Mouse (Mus musculus) ZHBTc4 (cell line): ENCODE data around the gene Arap2.

Experiments used
- DNase-seq: peaks from one replicate; pipeline ENCODE4 v3.0.0-alpha.2; 2011; ENCODE audit warnings: low read depth, low spot score

Arap2 gene

DNA sequence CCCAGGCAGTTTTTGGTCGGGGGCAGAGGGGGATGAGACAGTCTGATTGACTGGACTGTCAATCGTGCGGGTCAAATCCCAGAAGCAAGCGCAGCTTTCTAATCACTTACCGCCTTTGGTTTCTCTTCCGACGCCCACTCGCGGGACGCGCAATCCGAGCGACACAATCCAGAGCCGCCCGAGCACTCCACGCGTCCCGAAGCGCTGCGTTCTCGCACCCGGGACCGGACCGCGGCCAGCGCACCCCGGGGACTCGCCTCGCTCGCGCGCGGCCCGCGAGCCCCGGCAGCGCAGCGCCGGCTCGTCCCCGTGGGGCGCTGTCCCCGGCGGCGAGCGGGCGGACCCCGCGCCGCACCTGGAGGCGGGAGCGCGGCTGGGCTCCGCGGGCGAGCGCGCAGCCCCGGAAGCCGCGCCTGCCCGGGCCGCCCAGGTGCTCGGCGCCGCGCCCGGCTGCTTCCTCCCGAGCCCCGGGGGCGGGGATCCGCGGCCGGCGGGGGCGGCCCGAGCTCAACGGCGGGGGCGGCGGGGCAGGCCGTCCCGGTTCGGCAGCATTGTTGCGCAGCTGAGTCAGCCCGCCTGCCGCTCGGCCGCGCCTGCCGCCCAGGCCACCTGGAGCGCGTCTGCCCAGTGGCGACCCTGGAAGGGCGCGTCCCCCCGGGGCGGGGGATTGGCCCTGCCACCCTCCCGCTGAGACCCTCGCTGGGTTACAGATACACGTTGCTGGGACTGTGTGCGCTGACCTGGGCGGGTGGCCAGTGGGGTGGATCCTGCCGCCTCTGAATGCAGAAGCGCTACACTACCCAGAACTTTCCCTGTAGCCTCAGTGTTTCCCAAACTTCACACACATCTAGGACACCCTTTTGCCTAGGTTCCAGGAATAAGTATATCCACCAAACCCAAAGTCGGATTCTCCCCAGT, at the start of gene Arap2:
Gene Arap2 (minus strand): TSS at position 376 of the 918 bp plus-strand sequence.
- peak; percentile 72 for DNase-seq

DNA sequence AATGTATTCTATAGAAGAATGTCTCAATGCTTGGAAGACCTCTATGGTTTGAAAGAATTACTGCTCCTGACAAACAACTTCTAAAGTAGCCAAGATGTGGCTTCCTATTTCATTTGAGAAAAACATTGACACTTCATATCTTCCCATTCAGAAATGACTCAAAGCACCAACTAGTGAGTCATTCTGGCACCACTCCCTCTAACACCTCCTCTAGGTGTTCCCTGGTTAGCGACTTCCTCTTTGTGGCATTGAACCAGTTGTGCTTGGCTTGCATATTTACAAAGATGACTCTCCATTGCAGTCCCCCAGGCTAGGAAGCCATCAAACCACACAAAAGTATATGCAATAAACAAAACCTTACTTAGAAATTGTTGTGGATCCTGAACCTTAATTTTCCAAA, 49.8 kb upstream of the Arap2 start:
- DNase-seq, result no peak

DNA sequence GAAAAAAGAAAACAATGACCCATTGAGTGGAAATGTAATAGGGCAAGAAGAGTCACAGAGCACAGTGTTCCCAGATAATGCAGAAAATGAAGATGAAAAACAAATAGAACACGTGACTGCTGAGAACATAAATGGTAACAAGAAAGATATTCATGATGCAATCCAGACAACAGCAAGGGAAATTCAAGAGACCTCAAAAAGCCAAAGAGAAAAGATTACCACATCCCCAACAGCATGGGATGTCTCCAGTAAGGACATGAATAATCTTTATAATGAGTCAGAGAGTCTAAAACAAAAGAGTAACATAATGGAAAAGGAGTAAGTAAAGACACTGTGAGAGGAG, 48.1 kb upstream of the Arap2 start:
- DNase-seq, result no peak

DNA sequence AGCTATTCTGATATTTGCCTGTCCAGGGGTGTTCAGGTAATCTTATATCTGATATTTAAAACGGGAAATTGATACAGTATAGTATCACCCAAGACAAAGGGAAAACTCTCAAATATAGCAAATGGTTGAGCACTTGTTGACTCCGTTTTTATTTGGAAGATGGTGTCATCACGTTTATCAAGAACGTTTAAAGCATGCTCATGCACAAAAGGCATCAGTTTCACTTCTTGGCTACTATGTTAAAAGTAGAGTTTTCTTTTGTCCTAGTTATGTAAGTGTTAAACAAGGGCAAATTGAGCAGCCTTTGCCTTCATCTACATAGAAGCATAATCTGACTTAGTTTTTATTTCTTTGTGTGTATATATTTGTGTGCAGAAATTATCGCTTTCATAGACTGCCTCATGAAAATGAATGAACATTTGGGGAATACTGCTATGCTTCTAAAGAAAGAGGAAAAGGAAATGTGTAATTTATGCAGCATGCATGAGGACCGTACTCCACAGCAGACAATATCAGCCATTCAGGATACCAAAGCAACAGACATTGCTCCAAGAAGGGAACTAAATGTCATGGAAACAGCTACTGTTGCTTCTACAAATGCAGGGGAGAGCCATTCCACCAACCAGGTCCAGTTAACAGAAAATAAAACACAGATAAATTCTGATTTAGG, 47.6 kb upstream of the Arap2 start, which contains the start of gene Dthd1:
Gene Dthd1 (plus strand): TSS at position 422 of the 670 bp plus-strand sequence.
- DNase-seq, result no peak

DNA sequence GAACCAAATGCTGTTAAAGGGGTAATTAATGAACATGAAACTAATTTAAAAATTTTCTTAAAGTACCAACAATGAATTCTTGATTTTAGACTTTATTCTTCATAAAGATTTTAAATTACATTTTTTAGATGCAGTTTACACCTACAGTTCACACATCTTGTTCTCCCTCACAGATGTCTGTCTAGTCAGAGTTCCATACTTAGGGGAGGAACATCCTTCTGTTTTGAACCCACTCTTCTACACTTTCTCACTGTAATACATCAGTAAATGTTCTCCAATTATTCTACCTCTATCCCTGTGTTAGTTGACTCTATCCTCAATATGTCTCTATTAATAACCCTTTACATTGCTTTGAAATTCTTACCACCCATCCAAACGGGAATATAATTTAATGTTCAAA, 26.8 kb upstream of the Arap2 start:
- no peak for DNase-seq

DNA sequence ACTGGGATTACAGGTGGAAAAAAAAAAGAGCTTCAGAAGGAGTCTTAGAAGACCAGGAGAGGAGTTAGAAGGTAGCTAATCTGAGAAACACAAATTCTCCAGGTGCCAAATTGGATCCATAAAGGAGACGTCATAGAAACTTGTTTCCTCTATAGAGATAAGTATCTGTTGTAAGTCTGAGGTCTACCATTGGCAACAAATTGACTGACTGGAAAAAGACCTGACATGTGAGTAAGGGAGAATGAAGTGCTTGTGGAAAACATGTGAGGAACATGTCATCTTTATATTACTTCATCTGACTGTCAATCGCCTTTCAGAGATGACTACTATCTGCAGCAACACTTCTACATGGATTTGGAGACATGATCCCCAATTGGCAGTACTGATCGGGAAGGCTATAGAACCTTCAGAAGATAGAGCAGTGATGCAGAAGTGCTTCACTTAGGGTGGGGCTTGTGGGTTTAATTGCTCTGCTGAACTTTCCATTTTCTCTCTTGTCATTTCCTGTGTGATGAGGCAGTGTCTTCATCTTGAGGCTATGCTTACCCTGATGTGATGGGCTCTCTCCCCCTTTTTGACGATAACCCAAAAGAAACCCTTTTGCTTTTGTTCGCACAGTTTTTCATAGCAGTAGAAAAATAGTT, 25.1 kb upstream of the Arap2 start:
- DNase-seq, result no peak

DNA sequence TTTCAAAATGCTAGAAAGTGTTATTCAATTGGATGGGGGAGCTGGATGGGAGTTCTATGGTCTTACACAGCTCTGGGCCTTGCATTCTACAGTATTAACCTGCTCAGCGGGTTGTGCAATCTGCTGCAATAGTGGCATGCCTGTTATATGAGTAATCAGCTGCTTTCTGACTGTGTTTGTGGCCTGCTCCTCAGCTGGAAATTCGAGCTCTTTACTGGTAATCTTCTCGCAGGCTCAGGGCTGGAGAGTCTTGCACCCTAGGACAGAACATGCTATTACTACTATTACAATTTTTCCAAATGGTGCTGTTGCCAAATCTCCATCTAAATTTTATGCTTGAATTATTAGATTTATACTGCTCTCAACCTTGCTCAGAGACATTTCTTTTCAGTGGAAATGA, 20.9 kb upstream of the Arap2 start:
- DNase-seq, result no peak

DNA sequence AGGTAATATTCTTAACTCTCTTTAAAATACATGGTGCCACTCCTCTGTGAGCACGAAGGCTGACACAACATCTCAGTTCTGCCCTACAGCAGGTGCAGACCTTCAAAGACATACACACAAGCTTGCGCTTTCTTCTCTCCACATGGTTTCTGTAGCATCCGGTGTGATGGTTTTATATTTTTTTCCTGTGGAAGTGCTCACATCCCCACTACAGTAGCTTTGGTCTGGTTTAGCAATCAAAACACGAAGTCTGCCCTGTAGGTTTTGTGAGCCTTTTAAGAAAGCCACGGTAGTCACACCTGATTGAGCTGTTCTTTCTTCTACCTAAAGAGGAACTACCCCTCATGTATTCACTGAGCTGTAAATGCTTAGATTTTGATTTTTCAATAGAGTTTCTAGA, 12.7 kb upstream of the Arap2 start:
- DNase-seq, result no peak

DNA sequence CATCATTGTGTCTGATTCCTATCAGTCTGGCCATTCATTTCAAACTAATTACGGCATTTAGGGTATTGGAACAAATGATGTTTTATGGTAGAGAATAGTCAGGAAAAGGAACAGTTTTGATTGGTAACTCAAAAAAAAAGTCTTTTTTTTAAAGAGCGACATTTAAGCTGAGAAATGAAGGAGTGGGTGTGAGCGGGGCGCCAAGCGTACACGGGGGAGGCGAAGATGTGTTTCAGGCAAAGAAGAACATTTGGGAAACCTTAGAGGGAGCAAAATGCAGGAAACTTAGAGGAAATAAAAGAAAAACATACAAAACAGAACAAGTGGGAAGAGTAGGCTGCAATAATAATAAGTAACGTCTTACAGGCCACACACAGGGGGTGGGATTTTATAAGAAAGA, 11.8 kb upstream of the Arap2 start:
- no peak for DNase-seq

DNA sequence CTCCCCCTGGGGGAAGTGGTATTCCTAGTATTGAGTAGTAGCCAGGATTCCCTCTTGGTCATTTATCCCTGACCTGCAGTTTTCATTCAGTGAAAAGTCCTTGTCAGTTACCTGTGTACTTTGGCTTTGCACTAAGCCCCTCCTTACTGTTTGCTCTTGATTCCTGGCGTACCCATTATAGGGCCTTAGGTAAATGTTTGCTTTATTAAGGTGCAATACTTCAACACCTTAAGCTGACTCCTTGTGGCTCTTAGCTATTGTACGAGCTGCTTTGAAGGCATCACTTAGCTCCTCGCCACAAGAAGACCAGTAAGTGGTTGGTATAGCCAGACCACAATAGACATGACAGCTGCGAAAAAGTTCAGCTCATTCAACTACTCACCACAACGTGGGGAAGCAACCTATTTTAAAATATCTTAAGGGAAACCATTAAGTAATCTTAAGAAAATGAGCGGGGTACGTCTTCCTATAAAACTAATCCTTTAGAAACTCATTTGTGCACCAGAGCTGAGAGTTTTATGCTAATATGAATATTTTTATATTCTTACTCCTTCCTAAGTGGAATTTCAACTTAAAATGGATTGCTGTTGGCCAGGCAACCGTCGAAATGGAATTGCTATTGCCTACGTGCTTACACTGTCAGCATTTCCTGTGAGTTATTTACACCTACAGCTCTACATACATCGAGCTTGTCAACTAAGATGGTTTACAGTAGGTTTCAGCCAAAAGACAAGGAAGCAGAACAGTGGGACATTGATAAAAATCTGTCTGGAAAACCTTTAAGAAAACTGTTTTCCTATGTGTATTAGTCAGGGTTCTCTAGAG, 6.0 kb upstream of the Arap2 start:
- DNase-seq, result no peak

DNA sequence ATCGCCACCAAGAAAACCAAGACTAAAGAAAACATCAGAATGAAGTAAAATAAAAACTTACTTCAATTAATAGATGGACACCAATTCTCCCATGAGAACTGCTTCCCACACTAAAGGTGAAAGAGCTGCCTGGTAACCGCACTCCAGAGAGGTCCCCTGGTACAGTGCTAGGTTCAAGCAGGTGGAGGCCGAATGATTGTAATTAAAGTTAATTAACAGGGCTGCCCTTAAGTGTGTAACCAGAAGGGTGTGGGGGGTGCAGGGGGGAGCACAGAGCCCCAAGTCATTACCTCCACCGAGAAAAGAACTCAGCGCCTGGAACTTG, 538 bp downstream of the Arap2 start:
- DNase-seq, result no peak

DNA sequence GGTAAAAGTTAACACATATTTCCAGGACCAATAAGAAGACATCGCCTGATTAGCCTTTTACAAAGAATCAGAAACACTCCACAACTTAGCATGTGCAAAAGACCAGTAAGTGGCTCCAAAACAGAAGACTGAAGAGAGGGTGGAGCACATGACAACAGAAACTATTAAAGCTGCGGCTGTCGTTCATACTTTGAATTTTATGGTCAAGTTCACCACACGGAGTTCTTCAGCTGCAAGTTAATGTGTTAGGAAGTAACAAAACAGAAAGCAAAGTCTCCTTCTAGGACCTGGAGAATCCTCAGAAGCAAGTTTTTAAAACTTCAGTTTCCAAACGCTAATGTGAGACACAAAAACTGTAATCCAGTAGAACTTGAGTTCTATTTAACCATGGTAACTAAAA, 1.8 kb downstream of the Arap2 start:
- no peak for DNase-seq

DNA sequence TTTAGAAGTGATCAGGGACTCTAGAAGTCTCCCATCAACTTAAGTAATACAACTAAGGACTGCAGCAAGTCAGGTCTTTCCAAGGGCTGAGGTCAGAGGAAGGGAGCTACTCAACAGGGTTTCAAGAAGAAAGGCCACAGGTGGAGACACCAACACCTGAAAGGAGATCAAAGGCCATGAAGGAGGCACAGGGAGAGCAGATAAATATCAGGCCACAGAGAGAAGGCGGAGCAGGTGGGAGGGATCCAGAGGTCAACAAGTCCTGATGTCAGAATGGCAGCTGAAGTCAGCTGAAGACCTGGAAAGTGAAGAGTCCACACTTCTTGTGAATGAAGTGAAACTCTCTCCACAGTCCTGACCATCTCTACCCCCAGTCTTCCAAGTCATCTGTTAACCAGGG, 2.9 kb downstream of the Arap2 start:
- peak; percentile 8 for DNase-seq

DNA sequence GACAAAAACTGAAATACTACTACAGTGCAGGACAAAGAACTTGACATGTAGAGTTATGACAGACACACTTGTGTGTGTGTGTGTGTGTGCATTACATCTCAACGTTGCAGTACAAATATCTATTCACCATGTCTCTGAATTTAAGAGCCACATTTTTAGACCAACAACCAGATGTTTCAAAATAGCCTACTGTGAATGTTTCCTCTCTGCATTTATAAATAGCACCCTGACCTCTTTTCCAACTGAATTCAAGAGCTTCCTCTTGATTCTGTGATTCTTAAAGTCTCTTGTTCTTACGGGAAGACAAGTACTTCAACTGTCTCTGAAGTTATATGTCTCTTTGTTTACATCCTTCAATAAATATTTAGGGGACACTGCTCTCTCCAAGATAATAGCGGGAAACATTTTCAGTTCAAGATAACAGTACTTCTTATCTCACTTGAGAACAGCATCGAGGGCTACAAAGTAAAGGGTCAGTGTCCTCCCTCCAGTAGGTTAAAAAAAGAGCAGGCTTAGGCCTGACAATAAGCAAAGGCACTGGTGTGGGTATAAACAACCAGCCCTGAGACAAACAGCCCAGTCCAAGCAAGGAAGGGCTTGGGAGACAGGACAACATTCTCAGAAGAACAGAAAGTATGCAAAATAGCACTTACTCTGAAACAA, 3.5 kb downstream of the Arap2 start:
- DNase-seq, result no peak

DNA sequence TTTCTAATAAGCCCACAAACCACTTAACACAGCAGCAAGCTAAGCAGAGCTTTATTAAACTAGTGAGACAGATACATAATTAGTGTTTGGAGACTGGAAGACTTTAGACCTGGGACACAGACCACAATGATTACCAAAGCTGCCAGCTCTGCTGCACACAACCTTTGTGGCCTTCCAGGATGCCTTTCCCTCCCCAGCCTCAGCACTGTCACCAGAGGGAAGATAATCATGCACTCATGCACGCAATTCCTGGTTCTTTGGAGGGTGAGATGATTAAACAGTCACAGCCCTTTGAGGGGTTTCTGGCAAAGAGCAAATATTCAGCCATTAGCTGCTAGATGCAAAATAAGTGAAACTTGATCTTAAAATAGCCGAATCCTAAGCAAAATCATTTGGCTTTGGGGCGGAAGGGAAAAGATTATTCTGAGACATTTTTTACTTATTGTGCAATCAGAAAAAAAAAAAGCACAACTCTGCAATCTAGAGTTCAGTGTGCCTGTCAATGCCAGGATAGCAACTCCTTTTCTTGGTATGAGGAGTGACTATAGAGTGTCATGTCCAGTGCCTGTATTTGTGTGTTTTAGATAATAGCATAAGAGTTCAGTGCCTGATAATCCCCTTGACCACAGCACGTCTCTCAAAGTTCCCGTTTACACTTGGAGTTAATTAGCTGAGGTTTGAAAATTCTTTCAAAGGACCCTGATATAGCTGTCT, 5.0 kb downstream of the Arap2 start:
- no peak for DNase-seq

DNA sequence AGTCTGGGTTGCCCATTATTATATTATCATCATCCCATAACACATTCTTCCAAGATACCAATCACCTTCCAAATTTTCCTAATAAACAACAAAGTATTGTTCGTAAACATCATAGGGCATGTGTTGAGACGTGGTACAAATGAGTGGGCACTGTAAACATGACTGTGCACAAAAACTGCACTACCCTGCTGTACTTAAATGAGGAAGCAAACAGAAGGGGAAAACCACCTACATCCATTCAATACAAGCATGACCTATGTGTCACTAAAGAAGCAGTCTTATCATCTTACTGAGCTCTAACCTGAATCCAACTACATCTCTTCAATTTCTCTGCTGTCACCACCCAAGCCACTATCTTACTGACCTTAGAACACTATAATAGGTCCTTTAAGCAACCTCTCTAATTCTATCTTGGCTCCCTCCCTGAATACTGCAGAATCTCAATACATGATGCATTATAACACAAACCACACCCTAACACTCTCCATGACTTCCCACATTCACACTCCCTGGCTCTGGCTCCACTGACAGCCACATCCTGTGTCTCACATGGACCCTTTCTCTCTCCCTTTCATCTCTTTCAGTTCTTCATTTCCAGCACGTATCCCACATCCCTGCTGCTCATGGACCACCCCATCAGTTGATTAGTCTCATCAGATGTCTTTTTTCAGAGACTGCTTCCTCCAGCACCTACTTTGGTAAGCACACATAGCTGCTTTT, 10.0 kb downstream of the Arap2 start:
- DNase-seq, result no peak

DNA sequence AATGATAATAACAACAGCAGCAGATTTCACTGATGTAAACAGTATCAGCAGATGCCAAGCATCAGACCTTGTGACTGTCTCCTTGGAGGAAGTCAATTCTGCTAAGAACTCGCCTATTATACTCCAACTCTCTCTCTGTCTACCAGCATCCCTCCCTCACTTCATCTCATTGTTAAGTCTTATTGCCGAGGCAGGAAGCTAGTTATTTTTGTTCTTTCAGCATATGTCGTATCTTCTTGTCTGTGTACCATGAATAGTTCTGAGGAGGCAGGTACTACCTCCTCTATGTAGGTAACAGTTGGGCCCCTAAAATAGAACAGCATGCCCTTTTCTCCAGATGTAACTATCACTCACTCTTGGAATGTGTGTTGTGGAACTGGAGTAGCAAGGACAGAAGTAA, 13.0 kb downstream of the Arap2 start:
- DNase-seq, result no peak

DNA sequence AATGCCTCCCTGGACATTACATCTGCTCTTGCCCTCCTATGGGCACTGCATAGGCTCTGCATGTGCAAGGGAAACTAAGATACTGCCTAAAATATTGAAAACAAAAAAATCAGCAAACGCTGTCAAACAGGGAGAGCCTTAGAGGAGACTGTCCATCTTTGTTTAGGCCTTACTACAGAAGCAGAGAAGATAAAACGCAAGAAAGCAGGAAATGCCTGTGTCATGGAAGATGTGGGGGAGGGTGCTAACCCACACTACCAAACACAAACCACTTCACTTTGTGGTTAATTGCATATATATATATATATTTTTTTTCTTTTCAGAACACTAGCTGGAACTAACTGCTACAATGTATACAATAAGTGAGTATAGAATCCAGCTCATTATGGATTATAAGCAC, 14.3 kb downstream of the Arap2 start:
- DNase-seq, result no peak

DNA sequence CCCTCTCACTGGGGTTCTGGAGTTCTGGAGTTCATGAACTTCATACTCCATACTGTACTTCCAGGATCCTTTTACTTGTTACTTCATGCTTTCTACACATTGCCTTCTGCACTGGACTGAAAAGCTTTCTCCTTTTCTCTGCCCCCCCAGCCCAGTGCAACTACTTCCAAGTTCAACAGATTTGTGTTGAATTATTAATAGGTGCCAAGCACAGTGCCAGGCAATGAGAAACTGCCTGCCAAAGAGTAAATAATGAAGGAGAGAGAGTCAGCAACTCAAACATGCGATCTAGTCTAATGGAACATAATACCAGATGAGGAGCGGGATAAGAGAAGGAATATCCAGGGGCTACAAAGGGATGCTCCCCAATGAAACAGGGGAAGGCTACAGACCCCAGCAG, 17.8 kb downstream of the Arap2 start:
- DNase-seq, result no peak
